Mouse (Mus musculus) stomach, postnatal 0 days (tissue): Measurements from ENCODE around the gene Ctsf. TPM values are rescaled to one million over a fixed set of nuclear protein-coding genes. Genes with fewer than 3 reads are reported as not detected.
A peak's percentile ranks its signal among the peaks of the same experiment; 100 is the strongest.

ENCODE experiments used
- ATAC-seq: fragments of 200-750 bp; cut with Nextera tagmentation; 2 replicates; pipeline ENCODE4 v1.8.0; 2017; ENCODE audit not compliant: low FRiP score, low TSS enrichment
- DNase-seq: peaks from one replicate; pipeline ENCODE4 v3.0.0-alpha.2; 2016; ENCODE audit warnings: low spot score
- H3K27ac ChIP-seq: fragments of 300-500 bp; sonication (generic); replicated peaks from 2 replicates; pipeline ENCODE4 v1.5.1; 2014; ENCODE audit warnings: mild to moderate bottlenecking, control low read depth
- H3K27me3 ChIP-seq: fragments of 300-500 bp; sonication (generic); 2 replicates; pipeline ENCODE4 v1.6.1; 2014; ENCODE audit warnings: low read length; ENCODE audit not compliant: control insufficient read depth, insufficient read depth
- H3K36me3 ChIP-seq: fragments of 300-500 bp; sonication (generic); 2 replicates; pipeline ENCODE4 v1.6.1; 2014; ENCODE audit warnings: low read length, mixed read lengths; ENCODE audit not compliant: control insufficient read depth, insufficient read depth
- H3K4me1 ChIP-seq: fragments of 300-500 bp; sonication (generic); replicated peaks from 2 replicates; pipeline ENCODE4 v1.6.1; 2014; ENCODE audit warnings: antibody characterized with exemption; ENCODE audit not compliant: control insufficient read depth, insufficient read depth
- H3K4me2 ChIP-seq: fragments of 300-500 bp; sonication (generic); replicated peaks from 2 replicates; pipeline ENCODE4 v1.6.1; 2014; ENCODE audit warnings: low read depth, mild to moderate bottlenecking, control low read depth, moderate library complexity
- H3K4me3 ChIP-seq: fragments of 300-500 bp; sonication (generic); 2 replicates; pipeline ENCODE4 v1.5.1; 2014; ENCODE audit warnings: low read depth, low read length, control low read depth
- H3K9ac ChIP-seq: fragments of 300-500 bp; sonication (generic); 2 replicates; pipeline ENCODE4 v1.6.1; 2014; ENCODE audit warnings: mild to moderate bottlenecking, low read length, control low read depth, mixed read lengths
- H3K9me3 ChIP-seq: fragments of 300-500 bp; sonication (generic); 2 replicates; pipeline ENCODE4 v1.6.1; 2016; ENCODE audit warnings: low read length; ENCODE audit not compliant: control insufficient read depth
- CTCF ChIP-seq: IDR thresholded peaks from 2 replicates; pipeline ENCODE4 v1.5.1; 2016; ENCODE audit warnings: antibody characterized with exemption, low read depth, mild to moderate bottlenecking, moderate library complexity
- EP300 ChIP-seq: optimal IDR thresholded peaks from 2 replicates; pipeline ENCODE3; 2016; ENCODE audit warnings: antibody characterized with exemption
- WGBS: fragments of 180-500 bp; shearing (Covaris S2); extraction: QIAGEN DNeasy Blood & Tissue Kit; methylation state at CpG from one replicate; pipeline ENCODE4 v1.1.7; 2014; 5-methylcytosine and 5-hydroxymethylcytosine counted together
- polyA plus RNA-seq: library from polyadenylated mRNA; unstranded; fragments of >200 nt; fragmentation: Nextera tagmentation; extraction: Ambion mirVana; gene quantifications from 2 replicates; pipeline ENCODE4 v1.2.1, GENCODE M21; 2015

The Ctsf gene
- polyA plus RNA-seq, 1 experiment from 2014 or later = 24.1 TPM

- Histone ChIP-seq H3K9me3 (no peaks in the 10 kb centered on the region), H3K4me1 (no peaks in the 10 kb centered on the region; the same call in 1 of the 2 replicates), H3K4me3 (no peak overlapping the region), H3K27ac (no peak overlapping the region), H3K4me2 (no peak overlapping the region), H3K36me3 (no peaks in the 10 kb centered on the region), H3K9ac (no peak overlapping the region), H3K27me3 (0 out of 2 replicates have a peak, but pooled peaks cover 3% of the 10 kb centered on the region)
- ATAC-seq (no peak), DNase-seq (no peak)
- TF ChIP-seq EP300 (no peak), CTCF (no peak)
- 76% methylated on average over 9 of the region's 9 CpGs for WGBS
Observed at GRCm38 (mm10) chr19:4840848-4841247, 14.1 kb upstream of the Ctsf start.

GRCm38 (mm10) chr19:4842611-4843010, 12.3 kb upstream of the Ctsf start:
- Histone ChIP-seq H3K9ac (no peak overlapping the region), H3K27me3 (0 out of 2 replicates have a peak, but pooled peaks cover 3% of the 10 kb centered on the region), H3K9me3 (no peaks in the 10 kb centered on the region), H3K4me3 (no peak overlapping the region), H3K4me2 (no peak overlapping the region), H3K4me1 (no peaks in the 10 kb centered on the region; the same call in 1 of the 2 replicates), H3K36me3 (no peaks in the 10 kb centered on the region), H3K27ac (no peak overlapping the region)
- TF ChIP-seq EP300 (no peak), CTCF (no peak)
- no peak for DNase-seq
- no peak for ATAC-seq
- 48% methylated on average over 2 of the region's 2 CpGs for WGBS

- DNase-seq = no peak
- no peak for ATAC-seq
- H3K27ac ChIP-seq = no peak overlapping the region
- 0 out of 2 replicates have a peak, but pooled peaks cover 3% of the 10 kb centered on the region for H3K27me3 ChIP-seq
- TF ChIP-seq CTCF (no peak), EP300 (no peak)
- H3K9me3 ChIP-seq = no peaks in the 10 kb centered on the region
- no peak overlapping the region for H3K4me3 ChIP-seq
- no peaks in the 10 kb centered on the region for H3K36me3 ChIP-seq
- no peak overlapping the region for H3K9ac ChIP-seq
- no peak overlapping the region for H3K4me2 ChIP-seq
- no peaks in the 10 kb centered on the region for H3K4me1 ChIP-seq
- WGBS = 42% methylated on average over 2 of the region's 2 CpGs
Observed at GRCm38 (mm10) chr19:4845846-4846245, 9.1 kb upstream of the Ctsf start.

GRCm38 (mm10) chr19:4847490-4847889, 7.4 kb upstream of the Ctsf start:
- Histone ChIP-seq H3K9ac (no peak overlapping the region), H3K4me1 (no peaks in the 10 kb centered on the region), H3K4me2 (no peak overlapping the region), H3K4me3 (no peak overlapping the region), H3K27me3 (no peaks in the 10 kb centered on the region), H3K27ac (no peak overlapping the region), H3K9me3 (no peaks in the 10 kb centered on the region), H3K36me3 (no peaks in the 10 kb centered on the region)
- peak; percentile 74 for ATAC-seq
- peak; percentile 34 for DNase-seq
- TF ChIP-seq CTCF (peak; percentile 78), EP300 (no peak)
- WGBS = 24% methylated on average over 7 of the region's 7 CpGs

GRCm38 (mm10) chr19:4849800-4850199, 5.1 kb upstream of the Ctsf start:
- DNase-seq (no peak), ATAC-seq (no peak)
- Histone ChIP-seq H3K4me2 (no peak overlapping the region), H3K9ac (no peak overlapping the region), H3K9me3 (no peaks in the 10 kb centered on the region), H3K27me3 (no peaks in the 10 kb centered on the region), H3K4me3 (no peak overlapping the region), H3K4me1 (no peaks in the 10 kb centered on the region), H3K36me3 (no peaks in the 10 kb centered on the region), H3K27ac (no peak overlapping the region)
- no peak for TF ChIP-seq CTCF
- TF ChIP-seq EP300 = no peak
- WGBS = 62% methylated on average over 4 of the region's 4 CpGs

- no peak for TF ChIP-seq EP300
- no peak for TF ChIP-seq CTCF
- H3K4me2 ChIP-seq = no peak overlapping the region
Observed at GRCm38 (mm10) chr19:4850281-4850680, 4.6 kb upstream of the Ctsf start.

More at GRCm38 (mm10) chr19:4850281-4850680, 4.6 kb upstream of the Ctsf start:
- DNase-seq = no peak
- WGBS = 37% methylated on average over 5 of the region's 5 CpGs
- Histone ChIP-seq H3K9me3 (no peaks in the 10 kb centered on the region), H3K27ac (no peak overlapping the region), H3K4me3 (no peak overlapping the region), H3K4me1 (no peaks in the 10 kb centered on the region), H3K9ac (no peak overlapping the region), H3K36me3 (no peaks in the 10 kb centered on the region), H3K27me3 (no peaks in the 10 kb centered on the region)
- ATAC-seq = no peak
